Mouse (Mus musculus) midbrain, postnatal 0 days (tissue): ENCODE measurements at regions not wholly inside any gene's neighbourhood (a gene's known extent, or its start where the extent isn't known, plus 50 kb on each side); places are given as distances from the start of the nearest gene placed in this dataset.

Experiments used
- ATAC-seq: fragments of 200-750 bp; cut with Nextera tagmentation; 2 replicates; pipeline ENCODE4 v1.8.0; 2017; ENCODE audit warnings: moderate number of reproducible peaks, mild to moderate bottlenecking, moderate TSS enrichment, moderate library complexity; ENCODE audit not compliant: low FRiP score
- DNase-seq: peaks from one replicate; pipeline ENCODE4 v3.0.0-alpha.2; 2015; ENCODE audit warnings: low spot score
- H3K27ac ChIP-seq: fragments of 300-500 bp; sonication (generic); 2 replicates; pipeline ENCODE4 v1.5.1; 2014; ENCODE audit warnings: low read depth, mild to moderate bottlenecking, low read length, mixed read lengths
- H3K27me3 ChIP-seq: fragments of 300-500 bp; sonication (generic); 2 replicates; pipeline ENCODE4 v1.6.1; 2014; ENCODE audit warnings: low read length, control low read depth, mixed read lengths; ENCODE audit not compliant: insufficient read depth
- H3K36me3 ChIP-seq: fragments of 300-500 bp; sonication (generic); 2 replicates; pipeline ENCODE4 v1.6.1; 2014; ENCODE audit warnings: low read length, control low read depth, mixed read lengths; ENCODE audit not compliant: insufficient read depth
- H3K4me1 ChIP-seq: fragments of 300-500 bp; sonication (generic); 2 replicates; pipeline ENCODE4 v1.6.1; 2014; ENCODE audit warnings: mild to moderate bottlenecking, control low read depth, antibody characterized with exemption, low read length, mixed read lengths; ENCODE audit not compliant: insufficient read depth
- H3K4me2 ChIP-seq: fragments of 300-500 bp; sonication (generic); 2 replicates; pipeline ENCODE4 v1.6.1; 2014; ENCODE audit warnings: low read depth, mild to moderate bottlenecking, low read length, mixed read lengths; ENCODE audit not compliant: poor library complexity, severe bottlenecking
- H3K4me3 ChIP-seq: fragments of 300-500 bp; sonication (generic); 2 replicates; pipeline ENCODE4 v1.5.1; 2014; ENCODE audit warnings: low read depth, mild to moderate bottlenecking, low read length, moderate library complexity
- H3K9ac ChIP-seq: fragments of 300-500 bp; sonication (generic); replicated peaks from 2 replicates; pipeline ENCODE4 v1.6.1; 2014; ENCODE audit warnings: mild to moderate bottlenecking, low read length, moderate library complexity, mixed read lengths; ENCODE audit not compliant: poor library complexity, severe bottlenecking
- H3K9me3 ChIP-seq: fragments of 300-500 bp; sonication (generic); 2 replicates; pipeline ENCODE4 v1.6.1; 2016; ENCODE audit warnings: low read length, control low read depth
- CTCF ChIP-seq: IDR thresholded peaks from 2 replicates; pipeline ENCODE4 v1.5.1; 2016; ENCODE audit warnings: antibody characterized with exemption, mild to moderate bottlenecking
- WGBS: fragments of 180-500 bp; shearing (Covaris S2); extraction: QIAGEN DNeasy Blood & Tissue Kit; methylation state at CpG from one replicate; pipeline ENCODE4 v1.1.7; 2014; 5-methylcytosine and 5-hydroxymethylcytosine counted together

DNA sequence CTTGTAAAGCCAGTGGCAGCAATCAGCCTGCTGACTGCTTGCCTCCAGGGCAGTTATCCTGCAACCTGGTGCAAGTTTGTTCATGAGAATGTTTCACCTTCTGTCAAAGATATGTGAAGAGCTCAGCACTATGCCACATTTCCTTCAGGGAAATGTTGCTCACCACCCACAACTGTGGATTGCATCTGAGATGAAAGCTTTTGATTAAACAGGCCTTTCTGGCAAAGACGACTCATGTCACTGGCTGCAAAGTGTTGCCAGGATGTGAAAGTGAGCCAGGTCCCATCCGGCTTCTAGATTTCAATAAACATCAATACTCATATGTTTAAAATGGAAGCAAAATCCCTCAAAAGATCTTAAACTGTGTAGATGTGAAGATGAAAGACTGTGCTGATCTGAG lies 2121.0 kb downstream of the Gm37988 start:
- Histone ChIP-seq H3K27ac (no peak overlapping the region), H3K36me3 (no peaks in the 10 kb centered on the region), H3K9me3 (no peaks in the 10 kb centered on the region), H3K27me3 (no peaks in the 10 kb centered on the region), H3K4me1 (no peaks in the 10 kb centered on the region), H3K4me2 (no peak overlapping the region), H3K9ac (no peak overlapping the region), H3K4me3 (no peak overlapping the region)
- ATAC-seq (peak; percentile 50; the same call in 1 of the 2 replicates), DNase-seq (no peak)
- 71% methylated on average over 2 of the region's 2 CpGs for WGBS
- TF ChIP-seq CTCF, result no peak

DNA sequence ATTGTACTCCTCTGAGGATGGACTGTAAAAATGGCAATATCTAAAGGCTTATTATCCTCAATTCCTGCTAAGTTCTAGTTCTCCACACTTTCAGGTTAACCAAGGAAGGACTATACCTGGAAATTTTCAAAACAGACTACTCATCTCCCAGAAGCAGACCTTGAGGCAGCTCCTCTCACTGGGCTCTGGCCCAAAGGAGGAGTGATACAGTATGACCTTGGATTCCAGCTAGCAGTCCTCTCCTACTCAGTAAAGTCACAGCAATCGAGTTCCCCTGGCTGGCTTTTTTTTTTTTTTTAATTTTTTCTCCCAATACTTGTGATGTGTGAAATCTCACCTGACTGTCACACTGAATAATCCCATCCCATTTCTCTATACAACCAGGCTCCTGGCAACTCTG lies 2124.2 kb downstream of the Gm37988 start:
- ATAC-seq (no peak), DNase-seq (no peak)
- TF ChIP-seq CTCF, result no peak
- H3K4me2 ChIP-seq, result no peak overlapping the region
- WGBS, result 57% methylated on average over 1 of the region's 1 CpGs
- no peaks in the 10 kb centered on the region for H3K4me1 ChIP-seq
- no peak overlapping the region for H3K27ac ChIP-seq
- H3K4me3 ChIP-seq, result no peak overlapping the region
- no peaks in the 10 kb centered on the region for H3K27me3 ChIP-seq
- no peaks in the 10 kb centered on the region for H3K36me3 ChIP-seq
- H3K9ac ChIP-seq, result no peak overlapping the region
- H3K9me3 ChIP-seq, result no peaks in the 10 kb centered on the region

DNA sequence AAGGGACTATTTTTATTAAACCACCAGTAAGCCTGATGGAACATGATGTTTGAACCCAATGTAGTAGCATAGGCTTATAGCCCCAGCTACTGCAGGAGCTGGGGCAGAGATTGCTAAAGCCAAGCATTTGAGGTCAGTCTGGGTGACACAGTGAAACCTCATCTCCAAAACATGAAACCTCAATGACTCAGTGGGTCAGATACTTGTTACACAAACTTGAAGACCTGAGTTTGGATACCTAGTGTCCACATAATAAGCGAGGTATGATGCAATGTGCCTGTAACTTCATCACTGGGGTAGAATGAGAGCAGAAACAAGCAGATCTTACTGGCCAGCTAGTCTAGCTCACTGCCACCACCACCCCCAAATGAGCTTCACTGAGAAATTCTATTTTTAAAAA lies 2162.1 kb downstream of the Gm37988 start:
- Histone ChIP-seq H3K27ac (no peak overlapping the region), H3K4me2 (no peak overlapping the region), H3K36me3 (no peaks in the 10 kb centered on the region), H3K9ac (no peak overlapping the region), H3K4me3 (no peak overlapping the region), H3K4me1 (no peaks in the 10 kb centered on the region), H3K9me3 (no peaks in the 10 kb centered on the region), H3K27me3 (no peaks in the 10 kb centered on the region)
- DNase-seq (no peak), ATAC-seq (no peak)
- TF ChIP-seq CTCF, result no peak
- 92% methylated on average over 1 of the region's 1 CpGs for WGBS

DNA sequence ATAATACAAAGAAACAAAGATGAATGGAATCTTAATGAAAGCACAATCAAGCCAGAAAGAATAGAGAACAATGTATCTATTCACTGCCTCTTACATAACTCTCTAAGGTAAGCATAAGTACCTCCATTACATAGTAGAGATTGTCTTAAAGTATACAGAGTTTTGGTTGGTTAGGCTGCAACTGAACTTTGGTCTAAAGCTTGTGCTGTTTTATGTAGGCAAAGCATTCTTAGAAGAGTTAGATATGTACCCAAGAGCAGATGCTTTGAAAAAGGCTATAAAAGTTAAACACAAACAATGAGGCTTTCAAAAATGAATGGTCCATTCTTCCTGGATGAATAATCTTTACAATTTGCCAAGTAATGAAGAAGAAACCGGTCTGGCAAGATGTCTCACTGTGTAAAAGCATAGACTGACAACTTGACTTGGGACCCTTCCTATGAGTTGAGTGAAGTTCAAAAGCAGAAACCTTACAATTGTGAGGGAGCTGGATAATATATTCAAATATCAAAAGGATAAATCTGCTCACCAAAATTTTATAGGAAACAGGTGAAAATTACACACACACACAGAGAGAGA lies 2166.1 kb downstream of the Gm37988 start:
- Histone ChIP-seq H3K27ac (no peak overlapping the region), H3K9ac (no peak overlapping the region), H3K4me1 (no peaks in the 10 kb centered on the region), H3K4me3 (no peak overlapping the region), H3K36me3 (no peaks in the 10 kb centered on the region), H3K4me2 (no peak overlapping the region), H3K9me3 (no peaks in the 10 kb centered on the region), H3K27me3 (no peaks in the 10 kb centered on the region)
- no peak for ATAC-seq
- WGBS, result 46% methylated on average over 1 of the region's 1 CpGs
- no peak for TF ChIP-seq CTCF
- DNase-seq, result no peak

DNA sequence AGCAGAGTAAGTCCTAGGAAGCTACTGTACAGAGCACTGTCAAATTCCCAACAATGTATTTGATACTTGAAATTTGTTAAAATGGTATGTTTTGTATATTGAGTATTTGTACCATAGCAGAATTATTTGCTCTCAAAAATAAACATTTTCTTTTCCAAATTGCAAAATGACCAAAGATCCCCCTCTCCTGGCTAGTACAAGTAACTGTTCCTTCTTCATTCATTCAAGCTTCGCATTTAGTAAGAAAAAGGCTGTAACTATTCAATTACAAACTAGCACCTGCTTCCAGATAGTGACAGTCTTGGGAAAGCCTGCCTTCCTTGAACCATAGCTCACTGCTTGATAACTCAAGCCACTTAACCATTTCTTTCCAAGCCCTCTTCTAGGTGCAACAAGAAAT lies 2171.9 kb downstream of the Gm37988 start:
- Histone ChIP-seq H3K4me1 (no peaks in the 10 kb centered on the region), H3K27ac (no peak overlapping the region), H3K9ac (no peak overlapping the region), H3K4me3 (no peak overlapping the region), H3K9me3 (no peaks in the 10 kb centered on the region), H3K27me3 (no peaks in the 10 kb centered on the region), H3K4me2 (no peak overlapping the region), H3K36me3 (no peaks in the 10 kb centered on the region)
- TF ChIP-seq CTCF, result peak; percentile 69
- ATAC-seq (no peak), DNase-seq (peak; percentile 15)
- 62% methylated on average over 1 of the region's 1 CpGs for WGBS

DNA sequence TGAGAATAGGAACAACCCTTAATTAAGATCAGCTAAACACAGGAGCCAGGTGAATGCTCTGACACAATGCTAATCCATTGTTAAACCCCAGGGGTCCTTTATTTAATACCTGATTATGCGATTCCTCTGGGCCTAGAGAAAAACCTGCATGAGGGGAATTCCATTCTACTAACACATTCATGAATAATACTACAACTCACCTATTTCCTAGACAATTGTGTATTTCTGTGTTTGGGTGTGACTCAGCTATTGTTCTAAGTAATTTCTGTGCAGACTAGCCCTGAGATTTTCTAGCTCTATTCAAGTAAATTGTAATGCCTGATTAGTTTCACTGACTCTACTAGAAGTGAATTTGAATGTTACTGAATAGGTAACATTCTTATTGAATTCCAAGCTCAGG lies 2176.5 kb downstream of the Gm37988 start:
- Histone ChIP-seq H3K27me3 (no peaks in the 10 kb centered on the region), H3K4me1 (no peaks in the 10 kb centered on the region), H3K27ac (no peak overlapping the region), H3K9ac (no peak overlapping the region), H3K36me3 (no peaks in the 10 kb centered on the region), H3K4me3 (no peak overlapping the region), H3K9me3 (no peaks in the 10 kb centered on the region), H3K4me2 (no peak overlapping the region)
- WGBS, result 89% methylated on average over 1 of the region's 1 CpGs
- DNase-seq (no peak), ATAC-seq (no peak)
- TF ChIP-seq CTCF, result no peak
